Mouse (Mus musculus) cortical plate, adult 2 months (tissue): Measurements from ENCODE around the gene Smurf1. TPM values are rescaled to one million over a fixed set of nuclear protein-coding genes. Genes with fewer than 3 reads are reported as not detected.

Experiments
- H3K27ac ChIP-seq: fragments of 200-500 bp; 2 replicates; pipeline ENCODE4 v1.5.1; 2012; ENCODE audit warnings: low read length, control low read depth, inconsistent platforms; ENCODE audit not compliant: insufficient read depth
- H3K4me1 ChIP-seq: fragments of 200-500 bp; 2 replicates; pipeline ENCODE4 v1.6.1; 2011; ENCODE audit warnings: low read length; ENCODE audit not compliant: control insufficient read depth, insufficient read depth
- H3K4me3 ChIP-seq: fragments of 200-500 bp; 2 replicates; pipeline ENCODE4 v1.5.1; 2011; ENCODE audit warnings: mild to moderate bottlenecking, low read length, control low read depth; ENCODE audit not compliant: insufficient read depth
- CTCF ChIP-seq: fragments of 200-500 bp; IDR thresholded peaks from 2 replicates; pipeline ENCODE4 v1.5.1; 2011; ENCODE audit warnings: mild to moderate bottlenecking, control low read depth, low read length; ENCODE audit not compliant: insufficient read depth; ENCODE audit errors: extremely low read depth
- POLR2A ChIP-seq: fragments of 200-500 bp; IDR thresholded peaks from 2 replicates; pipeline ENCODE4 v1.6.1; 2011; ENCODE audit warnings: mild to moderate bottlenecking, low read length, control low read depth; ENCODE audit not compliant: insufficient read depth; ENCODE audit errors: extremely low read depth
- polyA plus RNA-seq: library from polyadenylated mRNA; depleted of rRNA; stranded (reverse); fragments of >200 nt; gene quantifications from 2 replicates; pipeline ENCODE4 v1.2.3, GENCODE M21; 2012

Smurf1 gene
- polyA plus RNA-seq, 1 experiment: 33.8 TPM

GRCm38 (mm10) chr5:144919194-144919593 is 46.5 kb downstream of the Smurf1 start:
- Histone ChIP-seq H3K27ac (no peak overlapping the region), H3K4me3 (no peak overlapping the region), H3K4me1 (peaks cover 26% of the 10 kb centered on the region)
- TF ChIP-seq CTCF (no peak), POLR2A (no peak)

- H3K4me1 ChIP-seq: peaks cover 28% of the 10 kb centered on the region
- H3K27ac ChIP-seq: no peak overlapping the region
- H3K4me3 ChIP-seq: no peak overlapping the region
- no peak for TF ChIP-seq CTCF
- no peak for TF ChIP-seq POLR2A
These were observed 47.4 kb downstream of the Smurf1 start for GRCm38 (mm10) chr5:144918204-144918603.

- H3K4me1 ChIP-seq: peaks cover 23% of the 10 kb centered on the region
- TF ChIP-seq CTCF (no peak), POLR2A (no peak)
- H3K27ac ChIP-seq: no peak overlapping the region
- H3K4me3 ChIP-seq: no peak overlapping the region
These were observed 48.5 kb downstream of the Smurf1 start for GRCm38 (mm10) chr5:144917172-144917571.

- H3K4me1 ChIP-seq: peaks cover 23% of the 10 kb centered on the region
- H3K27ac ChIP-seq: peak overlapping the region; percentile 30; the same call in 1 of the 2 replicates
- TF ChIP-seq CTCF (no peak), POLR2A (no peak)
These were observed 49.8 kb downstream of the Smurf1 start for GRCm38 (mm10) chr5:144915828-144916227.

GRCm38 (mm10) chr5:144914433-144914906 is 51.2 kb downstream of the Smurf1 start:
- Histone ChIP-seq H3K4me1 (peaks cover 21% of the 10 kb centered on the region), H3K4me3 (no peak overlapping the region), H3K27ac (peak overlapping the region; percentile 84)
- TF ChIP-seq CTCF: no peak
- no peak for TF ChIP-seq POLR2A

More at GRCm38 (mm10) chr5:144915828-144916227, 49.8 kb downstream of the Smurf1 start:
- no peak overlapping the region for H3K4me3 ChIP-seq

GRCm38 (mm10) chr5:144913923-144914322 is 51.7 kb downstream of the Smurf1 start:
- Histone ChIP-seq H3K4me3 (no peak overlapping the region), H3K4me1 (peaks cover 17% of the 10 kb centered on the region), H3K27ac (peak overlapping the region; percentile 77)
- no peak for TF ChIP-seq POLR2A

- Histone ChIP-seq H3K4me3 (no peak overlapping the region), H3K27ac (0 out of 2 replicates have a peak overlapping the region, but pooled peaks have one; percentile 51), H3K4me1 (peaks cover 16% of the 10 kb centered on the region)
- TF ChIP-seq CTCF (no peak), POLR2A (no peak)
These were observed 52.3 kb downstream of the Smurf1 start for GRCm38 (mm10) chr5:144913361-144913760.

- peaks cover 16% of the 10 kb centered on the region for H3K4me1 ChIP-seq
- TF ChIP-seq POLR2A (no peak), CTCF (no peak)
- H3K4me3 ChIP-seq: no peak overlapping the region
- no peak overlapping the region for H3K27ac ChIP-seq
These were observed 52.9 kb downstream of the Smurf1 start for GRCm38 (mm10) chr5:144912519-144913310.

- no peak for TF ChIP-seq CTCF
- no peak for TF ChIP-seq POLR2A
- peaks cover 6% of the 10 kb centered on the region; the same call in 1 of the 2 replicates for H3K4me1 ChIP-seq
- H3K27ac ChIP-seq: no peak overlapping the region
- H3K4me3 ChIP-seq: no peak overlapping the region
These were observed 56.1 kb downstream of the Smurf1 start for GRCm38 (mm10) chr5:144909521-144909920.

- Histone ChIP-seq H3K4me1 (no peaks in the 10 kb centered on the region), H3K4me3 (no peak overlapping the region), H3K27ac (no peak overlapping the region)
- TF ChIP-seq POLR2A (no peak), CTCF (peak; percentile 40; the same call in 1 of the 2 replicates)
These were observed 58.1 kb downstream of the Smurf1 start for GRCm38 (mm10) chr5:144907591-144907990.
